Mouse (Mus musculus): Measurements from ENCODE around the gene Nme7. TPM values are rescaled to one million over a fixed set of nuclear protein-coding genes. Genes with fewer than 3 reads are reported as not detected.

Gene Nme7
- polyA plus RNA-seq, 1 experiment = 13.6 TPM

DNA sequence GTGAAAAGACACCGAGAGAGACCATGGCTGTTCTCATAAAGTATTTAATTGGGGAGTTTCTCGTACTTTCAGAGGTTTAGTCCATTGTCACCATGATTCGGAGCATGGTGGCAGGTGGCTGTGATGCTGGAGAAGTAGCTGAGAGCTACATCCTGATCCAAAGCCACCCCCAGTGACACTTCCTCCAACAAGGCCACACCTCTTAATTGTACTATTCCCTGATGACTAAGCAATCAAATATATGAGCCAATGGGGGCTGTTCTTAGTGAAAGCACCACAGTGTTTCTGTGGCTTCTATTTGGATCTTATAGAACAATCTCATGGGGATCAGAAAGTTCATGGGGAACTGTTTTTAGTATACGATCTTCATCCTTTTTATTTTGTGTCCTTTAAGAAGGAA lies 85.8 kb downstream of the Nme7 start:
- H3K4me3 ChIP-seq (replicated peaks; ENCODE audit: insufficient read depth, low read depth, low read length) = no peak overlapping the region
- 95% methylated on average over 4 of the region's 4 CpGs for WGBS
- no peak for DNase-seq
- no peaks in the 10 kb centered on the region for H3K27me3 ChIP-seq (ENCODE audit: control insufficient read depth, insufficient read depth, low read length)
- no peaks in the 10 kb centered on the region for H3K4me1 ChIP-seq (ENCODE audit: control insufficient read depth, insufficient read depth, low read length)
- TF ChIP-seq CTCF (IDR thresholded peaks at IDR 0.05; ENCODE audit: borderline replicate concordance, insufficient read depth, low read depth, low read length) (no peak), POLR2A (IDR thresholded peaks at IDR 0.05; ENCODE audit: borderline replicate concordance, insufficient read depth, low read length) (no peak)
- no peak overlapping the region for H3K27ac ChIP-seq (ENCODE audit: insufficient read depth, low read length)

- TF ChIP-seq POLR2A (IDR thresholded peaks at IDR 0.05; ENCODE audit: borderline replicate concordance, insufficient read depth, low read length) (no peak), CTCF (IDR thresholded peaks at IDR 0.05; ENCODE audit: borderline replicate concordance, insufficient read depth, low read depth, low read length) (no peak)
- no peak for DNase-seq
- H3K4me1 ChIP-seq (ENCODE audit: control insufficient read depth, insufficient read depth, low read length) = no peaks in the 10 kb centered on the region
- H3K4me3 ChIP-seq (replicated peaks; ENCODE audit: insufficient read depth, low read depth, low read length) = no peak overlapping the region
- H3K27ac ChIP-seq (ENCODE audit: insufficient read depth, low read length) = no peak overlapping the region
- H3K27me3 ChIP-seq (ENCODE audit: control insufficient read depth, insufficient read depth, low read length) = no peaks in the 10 kb centered on the region
- 16% methylated on average over 3 of the region's 3 CpGs for whole genome bisulfite sequencing
These were observed 88.3 kb downstream of the Nme7 start for GRCm38 (mm10) chr1:164392176-164392575.

GRCm38 (mm10) chr1:164395131-164395780 lies 91.3 kb downstream of the Nme7 start:
- H3K4me3 ChIP-seq (replicated peaks; ENCODE audit: insufficient read depth, low read depth, low read length) = no peak overlapping the region
- 68% methylated on average over 6 of the region's 6 CpGs for WGBS
- no peak for TF ChIP-seq POLR2A (IDR thresholded peaks at IDR 0.05; ENCODE audit: borderline replicate concordance, insufficient read depth, low read length)
- TF ChIP-seq CTCF (IDR thresholded peaks at IDR 0.05; ENCODE audit: borderline replicate concordance, insufficient read depth, low read depth, low read length) = no peak
- no peak overlapping the region for H3K27ac ChIP-seq (ENCODE audit: insufficient read depth, low read length)
- DNase-seq = no peak
- H3K27me3 ChIP-seq (ENCODE audit: control insufficient read depth, insufficient read depth, low read length) = no peaks in the 10 kb centered on the region
- no peaks in the 10 kb centered on the region for H3K4me1 ChIP-seq (ENCODE audit: control insufficient read depth, insufficient read depth, low read length)

DNA sequence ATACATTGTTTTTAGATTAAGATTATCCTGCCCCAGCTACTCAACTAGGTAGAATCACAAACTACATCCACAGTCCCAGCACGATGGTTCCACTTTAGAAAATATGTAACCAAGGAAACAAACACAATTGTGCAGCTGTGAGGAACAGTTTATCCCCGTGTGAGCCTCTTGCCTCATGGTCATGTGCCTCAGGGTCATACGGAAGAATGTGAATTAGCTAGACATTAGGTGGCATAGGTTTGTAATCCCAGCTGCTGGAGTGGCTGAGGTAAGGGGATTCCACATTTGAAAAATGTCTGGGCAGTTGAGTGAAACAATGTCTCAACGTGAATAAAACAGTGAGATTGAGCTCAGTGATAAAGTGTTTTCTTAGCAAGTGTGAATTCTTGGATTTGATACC lies 93.8 kb downstream of the Nme7 start:
- H3K27ac ChIP-seq (ENCODE audit: insufficient read depth, low read length) = no peak overlapping the region
- H3K4me3 ChIP-seq (replicated peaks; ENCODE audit: insufficient read depth, low read depth, low read length) = no peak overlapping the region
- no peaks in the 10 kb centered on the region for H3K4me1 ChIP-seq (ENCODE audit: control insufficient read depth, insufficient read depth, low read length)
- TF ChIP-seq POLR2A (IDR thresholded peaks at IDR 0.05; ENCODE audit: borderline replicate concordance, insufficient read depth, low read length) = no peak
- no peak for TF ChIP-seq CTCF (IDR thresholded peaks at IDR 0.05; ENCODE audit: borderline replicate concordance, insufficient read depth, low read depth, low read length)
- WGBS = 50% methylated on average over 4 of the region's 4 CpGs
- no peaks in the 10 kb centered on the region for H3K27me3 ChIP-seq (ENCODE audit: control insufficient read depth, insufficient read depth, low read length)
- no peak for DNase-seq

- Histone ChIP-seq H3K27me3 (ENCODE audit: control insufficient read depth, insufficient read depth, low read length) (no peaks in the 10 kb centered on the region), H3K4me1 (ENCODE audit: control insufficient read depth, insufficient read depth, low read length) (no peaks in the 10 kb centered on the region), H3K27ac (ENCODE audit: insufficient read depth, low read length) (no peak overlapping the region), H3K4me3 (replicated peaks; ENCODE audit: insufficient read depth, low read depth, low read length) (no peak overlapping the region)
- DNase-seq = no peak
- no peak for TF ChIP-seq POLR2A (IDR thresholded peaks at IDR 0.05; ENCODE audit: borderline replicate concordance, insufficient read depth, low read length)
- no peak for TF ChIP-seq CTCF (IDR thresholded peaks at IDR 0.05; ENCODE audit: borderline replicate concordance, insufficient read depth, low read depth, low read length)
- WGBS = 93% methylated on average over 3 of the region's 3 CpGs
These were observed 95.7 kb downstream of the Nme7 start for GRCm38 (mm10) chr1:164399578-164399977.

DNA sequence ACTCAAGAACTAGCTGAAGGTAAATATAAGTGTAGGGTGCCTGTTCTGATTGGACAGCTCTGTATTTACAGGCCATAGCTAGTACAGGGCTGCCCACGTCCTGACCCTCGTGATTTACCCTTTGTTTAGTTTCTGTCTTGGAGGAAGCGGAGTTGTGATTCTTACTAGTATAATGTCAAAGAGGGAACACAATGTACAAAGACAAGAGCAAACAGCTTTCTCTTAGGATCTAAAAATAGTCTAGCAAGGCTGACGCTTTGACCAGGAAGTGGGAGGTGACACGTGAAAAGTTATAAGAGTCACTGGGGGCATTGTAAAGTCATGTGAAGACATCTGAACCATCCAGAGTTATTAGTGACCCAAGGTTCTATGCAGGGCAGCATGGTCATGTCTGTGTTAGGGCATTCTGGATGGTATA lies 101.5 kb downstream of the Nme7 start:
- 86% methylated on average over 5 of the region's 5 CpGs for WGBS
- H3K27ac ChIP-seq (ENCODE audit: insufficient read depth, low read length) = no peak overlapping the region
- H3K27me3 ChIP-seq (ENCODE audit: control insufficient read depth, insufficient read depth, low read length) = no peaks in the 10 kb centered on the region
- no peak overlapping the region for H3K4me3 ChIP-seq (replicated peaks; ENCODE audit: insufficient read depth, low read depth, low read length)
- no peaks in the 10 kb centered on the region; the same call in 1 of the 2 replicates for H3K4me1 ChIP-seq (ENCODE audit: control insufficient read depth, insufficient read depth, low read length)
- no peak for TF ChIP-seq CTCF (IDR thresholded peaks at IDR 0.05; ENCODE audit: borderline replicate concordance, insufficient read depth, low read depth, low read length)
- no peak for TF ChIP-seq POLR2A (IDR thresholded peaks at IDR 0.05; ENCODE audit: borderline replicate concordance, insufficient read depth, low read length)
- DNase-seq = no peak

GRCm38 (mm10) chr1:164406506-164406905 lies 102.6 kb downstream of the Nme7 start:
- peak in 1 of 2 experiments; percentile 23 for DNase-seq
- no peak for TF ChIP-seq CTCF (IDR thresholded peaks at IDR 0.05; ENCODE audit: borderline replicate concordance, insufficient read depth, low read depth, low read length)
- no peak for TF ChIP-seq POLR2A (IDR thresholded peaks at IDR 0.05; ENCODE audit: borderline replicate concordance, insufficient read depth, low read length)
- no peak overlapping the region for H3K4me3 ChIP-seq (replicated peaks; ENCODE audit: insufficient read depth, low read depth, low read length)
- no peaks in the 10 kb centered on the region; the same call in 1 of the 2 replicates for H3K4me1 ChIP-seq (ENCODE audit: control insufficient read depth, insufficient read depth, low read length)
- no peaks in the 10 kb centered on the region for H3K27me3 ChIP-seq (ENCODE audit: control insufficient read depth, insufficient read depth, low read length)
- H3K27ac ChIP-seq (ENCODE audit: insufficient read depth, low read length) = no peak overlapping the region
- WGBS = 20% methylated on average over 5 of the region's 5 CpGs

GRCm38 (mm10) chr1:164408655-164409054 lies 104.7 kb downstream of the Nme7 start:
- WGBS = 78% methylated on average over 2 of the region's 2 CpGs
- no peaks in the 10 kb centered on the region for H3K27me3 ChIP-seq (ENCODE audit: control insufficient read depth, insufficient read depth, low read length)
- no peak overlapping the region for H3K4me3 ChIP-seq (replicated peaks; ENCODE audit: insufficient read depth, low read depth, low read length)
- DNase-seq = no peak
- H3K27ac ChIP-seq (ENCODE audit: insufficient read depth, low read length) = no peak overlapping the region
- TF ChIP-seq CTCF (IDR thresholded peaks at IDR 0.05; ENCODE audit: borderline replicate concordance, insufficient read depth, low read depth, low read length) = no peak
- no peak for TF ChIP-seq POLR2A (IDR thresholded peaks at IDR 0.05; ENCODE audit: borderline replicate concordance, insufficient read depth, low read length)
- no peaks in the 10 kb centered on the region; the same call in 1 of the 2 replicates for H3K4me1 ChIP-seq (ENCODE audit: control insufficient read depth, insufficient read depth, low read length)
